Mouse (Mus musculus) heart, embryonic 16.5 days (tissue): ENCODE results near the gene Zfp444. TPM values are rescaled to one million over a fixed set of nuclear protein-coding genes. Genes with fewer than 3 reads are reported as not detected.
"Not testable (repeated sequence)": the region's sequence is repeated elsewhere in the genome, so short reads cannot be mapped to it uniquely, and the experiment has no call there.

Experiments
- ATAC-seq: fragments of 200-750 bp; cut with Nextera tagmentation; replicated peaks from 2 replicates; pipeline ENCODE4 v1.8.0; 2017; ENCODE audit warnings: moderate number of reproducible peaks; ENCODE audit not compliant: insufficient read depth, low FRiP score; ENCODE audit errors: extremely low read depth
- H3K27ac ChIP-seq: fragments of 300-500 bp; sonication (generic); 2 replicates; pipeline ENCODE4 v1.5.1; 2014; ENCODE audit warnings: mild to moderate bottlenecking, low read length, control low read depth, moderate library complexity
- H3K27me3 ChIP-seq: fragments of 300-500 bp; sonication (generic); 2 replicates; pipeline ENCODE4 v1.6.1; 2014; ENCODE audit warnings: low read length, mixed read lengths; ENCODE audit not compliant: control insufficient read depth, insufficient read depth
- H3K36me3 ChIP-seq: fragments of 300-500 bp; sonication (generic); 2 replicates; pipeline ENCODE4 v1.6.1; 2014; ENCODE audit not compliant: control insufficient read depth, insufficient read depth
- H3K4me1 ChIP-seq: fragments of 300-500 bp; sonication (generic); 2 replicates; pipeline ENCODE4 v1.6.1; 2014; ENCODE audit warnings: low read length, mixed read lengths; ENCODE audit not compliant: control insufficient read depth, insufficient read depth
- H3K4me2 ChIP-seq: fragments of 300-500 bp; sonication (generic); 2 replicates; pipeline ENCODE4 v1.6.1; 2014; ENCODE audit warnings: low read depth, mild to moderate bottlenecking, control low read depth, low read length
- H3K4me3 ChIP-seq: fragments of 300-500 bp; sonication (generic); 2 replicates; pipeline ENCODE4 v1.5.1; 2014; ENCODE audit warnings: mild to moderate bottlenecking, control low read depth, low read length
- H3K9ac ChIP-seq: fragments of 300-500 bp; sonication (generic); 2 replicates; pipeline ENCODE4 v1.6.1; 2014; ENCODE audit warnings: low read length, control low read depth
- H3K9me3 ChIP-seq: fragments of 300-500 bp; sonication (generic); replicated peaks from 2 replicates; pipeline ENCODE4 v1.6.1; 2016; ENCODE audit warnings: low read length; ENCODE audit not compliant: control insufficient read depth
- WGBS: fragments of 180-500 bp; shearing (Covaris S2); extraction: QIAGEN DNeasy Blood & Tissue Kit; methylation state at CpG from one replicate; pipeline ENCODE4 v1.1.7; 2014; 5-methylcytosine and 5-hydroxymethylcytosine counted together
- polyA plus RNA-seq: library from polyadenylated mRNA; unstranded; fragments of >200 nt; fragmentation: Nextera tagmentation; extraction: Ambion mirVana; gene quantifications from 2 replicates; pipeline ENCODE4 v1.2.1, GENCODE M21; 2015

Gene Zfp444
- polyA plus RNA-seq, 1 experiment from 2014 or later = 35.4 TPM

GRCm38 (mm10) chr7:6170871-6171270, 1.2 kb upstream of the Zfp444 start:
- no peaks in the 10 kb centered on the region for H3K27me3 ChIP-seq
- no peaks in the 10 kb centered on the region for H3K9me3 ChIP-seq
- peak overlapping the region; percentile 78 for H3K4me3 ChIP-seq
- WGBS = 51% methylated on average over 6 of the region's 6 CpGs
- peak overlapping the region; percentile 99 for H3K4me2 ChIP-seq
- H3K9ac ChIP-seq = peak overlapping the region; percentile 89
- H3K27ac ChIP-seq = peak overlapping the region; percentile 85; the same call in 1 of the 2 replicates
- H3K36me3 ChIP-seq = no peaks in the 10 kb centered on the region
- no peak for ATAC-seq
- H3K4me1 ChIP-seq = peaks cover 15% of the 10 kb centered on the region

DNA sequence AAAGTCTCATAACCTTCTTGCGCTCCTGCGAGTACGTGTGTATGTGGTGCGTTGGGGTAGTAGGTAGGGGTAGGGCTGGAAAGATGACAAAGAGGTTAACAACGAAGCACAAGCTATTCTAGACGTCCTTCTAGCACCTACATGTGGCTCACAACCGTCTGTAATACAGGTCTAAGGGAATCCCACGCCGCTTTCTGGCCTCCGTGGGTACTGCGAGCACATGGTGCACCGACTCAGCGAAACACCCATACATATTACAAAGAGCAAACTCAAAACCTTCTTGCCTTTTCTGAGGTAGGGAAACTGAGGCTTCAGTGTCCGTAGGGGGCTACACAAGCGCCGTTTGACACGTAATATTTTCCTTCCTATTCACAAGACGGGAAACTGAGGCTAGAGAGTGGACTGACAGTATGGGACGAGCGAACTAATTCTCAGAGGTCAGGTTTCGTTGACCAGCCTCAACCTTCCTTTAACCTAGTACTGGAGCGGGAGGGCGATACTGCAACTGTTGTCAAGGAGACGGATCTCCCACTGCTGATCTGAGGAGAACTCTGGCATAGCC, 501 bp upstream of the Zfp444 start:
- peaks cover 15% of the 10 kb centered on the region for H3K4me1 ChIP-seq
- peak overlapping the region; percentile 99 for H3K4me2 ChIP-seq
- no peaks in the 10 kb centered on the region for H3K36me3 ChIP-seq
- peak overlapping the region; percentile 78 for H3K4me3 ChIP-seq
- peak; percentile 38 for ATAC-seq
- under 1% methylated on average over 24 of the region's 24 CpGs for WGBS
- H3K9ac ChIP-seq = peak overlapping the region; percentile 89
- no peaks in the 10 kb centered on the region for H3K9me3 ChIP-seq
- H3K27me3 ChIP-seq = no peaks in the 10 kb centered on the region
- peak overlapping the region; percentile 85 for H3K27ac ChIP-seq

DNA sequence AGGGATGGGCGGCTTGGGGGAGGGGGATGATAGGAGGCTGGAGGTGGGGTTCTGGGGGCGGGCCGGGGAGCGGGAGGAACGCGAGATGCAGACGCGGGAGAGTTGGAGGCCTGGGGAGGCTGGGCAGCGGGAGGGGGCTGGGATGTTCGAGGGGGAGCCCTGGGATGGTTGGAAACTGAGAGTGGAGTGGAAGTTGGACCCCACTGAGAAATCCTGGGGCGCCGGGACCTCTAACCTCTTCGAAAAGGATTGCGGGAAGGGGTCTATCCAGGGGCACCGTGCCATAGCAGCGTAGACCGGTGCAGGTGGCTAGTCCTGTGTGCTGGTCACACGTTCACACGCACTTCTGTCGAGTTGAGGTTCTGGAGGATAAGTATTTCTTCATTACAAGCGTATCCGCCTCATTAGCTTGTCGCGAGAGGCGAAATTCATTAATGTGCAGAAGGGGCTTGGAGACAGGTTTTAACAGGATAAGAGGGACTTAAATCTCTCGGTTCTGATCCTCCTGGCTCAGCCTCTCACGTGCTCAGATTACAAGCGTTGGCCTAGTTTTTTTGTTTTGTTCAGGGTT, 733 bp downstream of the Zfp444 start:
- WGBS = under 1% methylated on average over 28 of the region's 28 CpGs
- Histone ChIP-seq H3K9ac (peak overlapping the region; percentile 89), H3K36me3 (0 out of 2 replicates have a peak, but pooled peaks cover 3% of the 10 kb centered on the region), H3K27ac (peak overlapping the region; percentile 85), H3K4me3 (peak overlapping the region; percentile 78), H3K27me3 (no peaks in the 10 kb centered on the region), H3K4me1 (peaks cover 15% of the 10 kb centered on the region), H3K9me3 (no peaks in the 10 kb centered on the region), H3K4me2 (peak overlapping the region; percentile 99)
- ATAC-seq = peak; percentile 5

DNA sequence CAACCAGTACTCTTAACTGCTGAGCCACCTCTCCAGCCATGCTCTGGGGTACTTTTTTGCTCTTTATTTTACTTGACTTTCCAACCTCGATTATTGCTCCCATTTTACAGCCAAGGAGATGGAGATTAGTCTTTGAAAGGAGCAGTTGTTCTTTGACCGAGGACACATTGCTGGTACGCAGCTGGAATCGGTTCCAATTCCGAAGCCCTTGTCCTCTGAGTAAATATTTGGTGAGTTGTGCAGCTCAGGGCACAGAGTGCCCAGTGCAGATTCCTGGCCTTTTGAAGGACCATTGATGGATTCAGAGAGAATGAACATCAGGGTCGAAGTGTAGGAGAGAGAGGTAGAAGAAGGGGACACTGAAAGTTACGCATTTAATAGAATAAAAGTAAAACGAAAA, 1.8 kb downstream of the Zfp444 start:
- Histone ChIP-seq H3K4me1 (peaks cover 15% of the 10 kb centered on the region), H3K9ac (no peak overlapping the region), H3K4me2 (no peak overlapping the region), H3K9me3 (no peaks in the 10 kb centered on the region), H3K27ac (no peak overlapping the region), H3K4me3 (no peak overlapping the region), H3K27me3 (no peaks in the 10 kb centered on the region), H3K36me3 (0 out of 2 replicates have a peak, but pooled peaks cover 3% of the 10 kb centered on the region)
- WGBS = 88% methylated on average over 8 of the region's 8 CpGs
- no peak for ATAC-seq

DNA sequence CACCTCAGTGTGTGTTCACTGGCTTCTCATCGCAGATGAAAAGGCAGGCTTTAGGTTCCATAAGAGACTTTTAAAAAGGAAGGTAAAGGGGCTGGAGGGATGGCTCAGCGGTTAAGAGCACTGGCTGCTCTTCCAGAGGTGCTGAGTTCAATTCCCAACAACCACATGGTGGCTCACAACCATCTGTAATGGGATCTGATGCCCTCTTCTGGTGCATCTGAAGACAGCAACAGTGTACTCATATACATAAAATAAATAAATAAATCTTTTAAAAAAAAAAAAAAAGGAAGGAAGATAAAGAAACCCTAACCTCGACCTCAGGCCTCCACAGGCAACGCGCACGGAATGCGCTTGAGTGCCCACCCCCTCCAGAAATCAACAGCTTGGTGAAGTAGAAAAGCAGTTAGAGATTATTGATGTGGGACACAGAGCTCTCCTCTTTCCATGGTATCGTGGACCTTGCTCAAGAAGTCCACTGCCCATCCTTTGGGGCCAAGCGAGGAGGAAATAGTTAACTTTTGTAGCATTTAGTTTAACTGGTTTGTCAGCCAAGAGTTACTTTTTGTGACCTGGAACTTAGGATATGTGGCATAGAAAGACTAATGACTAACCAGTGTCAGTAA, 2.5 kb downstream of the Zfp444 start:
- not testable (repeated sequence) for H3K4me2 ChIP-seq, ATAC-seq, H3K4me3 ChIP-seq, H3K36me3 ChIP-seq, H3K27me3 ChIP-seq, H3K9me3 ChIP-seq
- H3K9ac ChIP-seq = peak overlapping the region; percentile 11; the same call in 1 of the 2 replicates
- WGBS = 63% methylated on average over 9 of the region's 9 CpGs
- peaks cover 18% of the 10 kb centered on the region for H3K4me1 ChIP-seq
- H3K27ac ChIP-seq = peak overlapping the region; percentile 35; the same call in 1 of the 2 replicates

DNA sequence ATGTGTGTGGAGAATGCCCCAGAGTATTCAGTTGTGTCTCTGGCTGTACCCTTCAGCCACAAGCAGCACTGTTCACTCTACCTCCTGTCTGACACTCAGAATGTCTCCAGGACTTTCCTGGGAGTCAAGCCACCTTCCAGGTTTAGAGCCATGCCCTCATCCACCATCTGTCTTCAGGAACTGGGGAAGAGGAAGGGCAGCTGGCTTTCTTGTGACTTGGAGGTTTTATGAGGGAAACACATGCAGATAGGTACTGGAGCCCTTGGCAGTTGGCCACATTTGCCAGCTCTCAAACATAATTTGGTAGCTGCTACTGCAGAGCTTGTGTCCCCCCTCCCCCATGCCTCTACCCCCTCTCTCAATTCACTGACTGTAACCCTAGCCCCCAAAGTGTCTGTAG, 7.0 kb downstream of the Zfp444 start:
- Histone ChIP-seq H3K9ac (no peak overlapping the region), H3K4me1 (peaks cover 13% of the 10 kb centered on the region), H3K27me3 (no peaks in the 10 kb centered on the region), H3K4me2 (no peak overlapping the region), H3K27ac (no peak overlapping the region), H3K36me3 (peaks cover 8% of the 10 kb centered on the region; the same call in 1 of the 2 replicates), H3K4me3 (no peak overlapping the region), H3K9me3 (no peaks in the 10 kb centered on the region)
- no peak for ATAC-seq

DNA sequence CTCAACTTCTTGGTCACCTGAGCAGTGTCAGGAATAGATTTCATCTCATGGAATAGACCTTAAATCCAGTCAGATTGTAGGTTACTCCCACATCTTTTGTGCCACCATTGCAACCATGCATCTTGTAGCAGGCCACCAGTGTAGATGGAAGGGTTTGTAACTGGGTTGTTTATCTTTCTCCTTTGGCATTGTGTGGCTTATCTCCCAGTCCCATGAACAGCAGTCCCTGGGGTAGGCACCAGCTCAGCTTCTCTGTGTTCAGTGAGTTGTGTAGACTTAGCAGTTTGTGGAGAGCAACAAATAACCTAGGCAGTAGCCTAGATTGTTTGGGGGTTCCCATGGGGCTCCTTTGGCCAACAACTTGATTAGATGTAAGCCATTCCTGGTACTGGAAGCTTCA, 10.9 kb downstream of the Zfp444 start:
- ATAC-seq = no peak
- no peak overlapping the region for H3K27ac ChIP-seq

DNA sequence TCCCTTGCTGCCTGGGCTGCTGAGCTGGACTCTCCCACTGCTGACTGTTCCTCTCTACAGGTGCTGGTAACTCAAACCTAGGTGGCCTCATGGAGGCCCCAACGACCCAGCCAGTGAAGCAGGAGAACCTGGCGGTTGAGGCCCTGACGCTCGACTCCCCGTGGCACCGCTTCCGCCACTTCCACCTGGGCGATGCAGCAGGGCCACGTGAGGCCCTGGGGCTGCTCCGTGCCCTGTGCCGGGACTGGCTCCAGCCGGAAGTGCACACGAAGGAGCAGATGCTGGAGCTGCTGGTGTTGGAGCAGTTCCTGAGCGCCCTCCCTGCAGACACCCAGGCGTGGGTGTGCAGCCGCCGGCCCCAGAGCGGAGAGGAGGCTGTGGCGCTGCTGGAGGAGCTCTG, 11.8 kb downstream of the Zfp444 start:
- H3K27me3 ChIP-seq = no peaks in the 10 kb centered on the region
- H3K27ac ChIP-seq = peak overlapping the region; percentile 78
- H3K36me3 ChIP-seq = peaks cover 25% of the 10 kb centered on the region
- H3K4me2 ChIP-seq = no peak overlapping the region
- H3K4me3 ChIP-seq = no peak overlapping the region
- no peaks in the 10 kb centered on the region for H3K9me3 ChIP-seq
- no peak overlapping the region for H3K9ac ChIP-seq
- peaks cover 15% of the 10 kb centered on the region for H3K4me1 ChIP-seq
- no peak for ATAC-seq
- WGBS = 88% methylated on average over 19 of the region's 19 CpGs

More for the DNA sequence above, 10.9 kb downstream of the Zfp444 start:
- Histone ChIP-seq H3K9ac (no peak overlapping the region), H3K9me3 (no peaks in the 10 kb centered on the region), H3K36me3 (peaks cover 17% of the 10 kb centered on the region), H3K4me3 (no peak overlapping the region), H3K4me2 (no peak overlapping the region), H3K27me3 (no peaks in the 10 kb centered on the region), H3K4me1 (peaks cover 15% of the 10 kb centered on the region)

- Histone ChIP-seq H3K4me2 (peak overlapping the region; percentile 16; the same call in 1 of the 2 replicates), H3K36me3 (peaks cover 30% of the 10 kb centered on the region)
- peak; percentile 61 for ATAC-seq
Measured at GRCm38 (mm10) chr7:6184521-6184920, 12.5 kb downstream of the Zfp444 start.

More at GRCm38 (mm10) chr7:6184521-6184920, 12.5 kb downstream of the Zfp444 start:
- H3K27me3 ChIP-seq = no peaks in the 10 kb centered on the region
- H3K4me3 ChIP-seq = no peak overlapping the region
- H3K27ac ChIP-seq = peak overlapping the region; percentile 78
- H3K9ac ChIP-seq = no peak overlapping the region
- peaks cover 12% of the 10 kb centered on the region; the same call in 1 of the 2 replicates for H3K4me1 ChIP-seq
- no peaks in the 10 kb centered on the region for H3K9me3 ChIP-seq
- WGBS = 37% methylated on average over 8 of the region's 8 CpGs
